Mouse (Mus musculus) frontal cortex, postnatal 14 days (tissue): ENCODE results near the gene Duoxa1.
A peak's percentile ranks its signal among the peaks of the same experiment; 100 is the strongest.
"Not testable (repeated sequence)": the region's sequence is repeated elsewhere in the genome, so short reads cannot be mapped to it uniquely, and the experiment has no call there.

ENCODE experiments used
- DNase-seq, 2 experiments: peaks; one replicate each; pipeline ENCODE4 v3.0.0; 2022; ENCODE audit warnings: low spot score in 2 of 2

Gene Duoxa1

DNA sequence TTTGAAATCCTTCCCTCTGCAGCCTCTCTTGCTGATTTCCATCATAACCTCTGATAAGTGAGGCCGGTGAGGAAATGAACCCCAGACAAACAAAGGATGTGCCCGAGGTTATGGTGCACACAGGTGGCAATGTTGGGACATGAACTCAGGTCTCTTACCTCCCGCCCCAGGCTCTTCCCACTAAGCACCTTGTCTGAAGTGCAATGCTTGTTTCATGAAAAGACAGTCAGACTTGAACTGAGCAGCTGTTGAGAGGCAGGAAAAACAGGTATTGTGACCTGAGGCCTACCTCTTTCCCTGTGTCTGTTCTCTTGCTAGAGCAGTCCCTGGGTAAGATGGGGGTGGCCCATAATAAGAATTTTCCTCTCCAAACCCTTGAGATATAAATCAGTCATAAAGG, 18.7 kb upstream of the Duoxa1 start:
- DNase-seq: no peak

DNA sequence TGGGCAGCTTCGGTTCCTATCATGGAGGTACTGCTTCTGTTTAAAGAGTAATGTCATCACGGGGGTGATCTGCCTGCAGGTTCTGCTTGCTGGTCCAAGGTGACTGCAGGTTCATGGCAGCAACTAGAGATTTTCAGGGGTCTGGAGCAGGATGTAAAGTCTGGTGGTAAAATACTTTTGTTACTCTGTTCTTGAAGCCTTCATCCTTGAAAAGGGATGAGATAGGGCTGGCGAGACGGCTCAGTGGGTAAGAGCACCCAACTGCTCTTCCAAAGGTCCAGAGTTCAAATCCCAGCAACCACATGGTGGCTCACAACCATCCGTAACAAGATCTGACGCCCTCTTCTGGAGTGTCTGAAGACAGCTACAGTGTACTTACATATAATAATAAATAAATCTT, 16.8 kb upstream of the Duoxa1 start:
- DNase-seq: not testable (repeated sequence)

DNA sequence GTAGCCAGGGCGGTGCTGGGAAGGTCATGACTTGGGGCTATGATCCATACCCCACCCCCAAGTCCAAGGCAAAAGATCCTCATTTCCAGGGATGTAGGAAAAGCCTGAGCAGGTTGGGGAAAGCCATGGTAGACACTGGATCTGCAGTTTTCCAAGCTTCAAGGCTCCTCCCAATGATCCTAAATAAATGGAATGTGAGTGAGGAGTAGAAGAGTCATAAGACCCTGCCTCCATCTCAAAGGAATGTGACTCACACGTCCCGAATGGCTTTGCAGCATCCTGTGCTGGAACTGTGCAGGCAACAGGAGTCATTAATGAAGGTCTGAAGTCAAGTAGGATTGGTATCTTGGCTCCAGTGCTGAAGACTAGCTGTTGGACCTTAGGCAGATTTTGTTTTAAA, 14.5 kb upstream of the Duoxa1 start:
- no peak for DNase-seq

DNA sequence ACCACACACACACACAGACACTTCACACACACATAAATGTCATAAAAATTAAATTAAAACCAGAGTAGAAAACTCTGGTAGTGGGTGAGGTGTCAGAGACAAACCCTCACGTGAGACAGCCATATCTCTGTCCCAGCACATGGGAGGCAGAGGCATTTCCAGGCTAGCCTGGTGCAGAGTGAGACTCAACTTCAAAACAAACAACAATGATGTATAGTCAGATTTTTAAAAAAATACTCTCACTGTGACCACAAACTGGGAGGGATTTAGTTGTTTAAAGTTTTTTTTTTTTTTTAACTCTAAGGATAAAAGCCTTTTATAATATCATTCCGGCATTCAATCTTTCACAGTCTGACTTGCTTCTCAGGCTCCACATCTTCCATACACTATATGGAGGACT, 11.8 kb upstream of the Duoxa1 start:
- no peak for DNase-seq

DNA sequence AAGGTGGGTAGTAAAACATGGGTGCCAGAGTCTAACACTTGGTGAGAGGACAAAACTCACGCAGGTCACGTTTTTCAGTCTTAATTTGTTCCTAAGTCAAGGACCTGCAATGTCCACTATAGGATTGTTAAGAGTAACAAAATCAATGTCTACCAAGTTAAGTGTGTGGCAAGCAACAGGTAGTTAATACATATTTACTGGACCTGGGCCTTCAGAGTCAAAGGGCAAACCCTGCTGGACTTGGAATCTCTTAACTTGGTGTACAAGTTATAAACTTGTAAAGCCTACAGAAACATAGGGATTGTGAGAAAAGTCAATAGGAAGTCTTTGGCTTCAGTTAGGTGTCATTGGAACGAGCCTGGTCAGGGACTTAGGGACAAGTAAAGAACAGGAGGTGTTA, 11.1 kb upstream of the Duoxa1 start:
- no peak for DNase-seq

DNA sequence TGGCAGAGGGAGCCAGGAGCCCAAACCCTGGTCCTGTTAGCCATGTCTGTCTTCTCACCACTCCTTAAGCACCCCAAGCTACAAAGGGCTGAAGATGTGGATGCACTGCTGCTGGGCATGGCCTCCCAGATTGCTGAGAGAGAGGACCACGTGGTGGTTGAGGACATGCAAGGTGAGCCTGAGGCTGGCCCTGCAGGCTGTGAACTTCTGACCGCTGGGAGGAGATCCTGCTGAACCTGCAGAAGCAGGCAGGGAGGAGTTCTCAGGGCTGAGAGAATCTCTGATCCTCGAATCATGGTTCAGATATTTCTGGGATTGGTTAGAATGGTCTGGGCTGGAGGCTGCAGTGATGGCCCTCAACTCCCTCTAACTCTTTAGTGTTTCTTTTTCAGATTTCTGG, 10.4 kb upstream of the Duoxa1 start:
- DNase-seq: no peak

DNA sequence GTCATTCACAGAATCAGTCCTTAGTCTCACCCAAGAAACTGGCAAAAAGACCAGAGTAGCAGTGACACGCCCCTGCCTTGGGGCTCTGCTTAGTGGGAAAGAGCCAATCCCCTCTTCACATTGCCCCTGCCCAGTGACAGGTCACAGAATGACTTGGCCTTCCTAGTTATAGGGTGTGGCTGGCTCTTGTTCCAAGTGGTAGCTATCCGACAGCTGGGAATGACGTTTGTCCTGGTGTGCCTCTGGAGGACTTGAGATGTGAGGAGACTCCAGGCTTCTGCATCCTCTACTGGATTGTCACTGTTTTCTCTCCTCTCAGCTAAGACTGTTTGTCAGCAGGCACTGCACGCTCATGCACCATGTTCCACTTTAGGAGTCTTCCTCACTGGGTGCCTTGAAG, 3.9 kb upstream of the Duoxa1 start:
- no peak for DNase-seq

DNA sequence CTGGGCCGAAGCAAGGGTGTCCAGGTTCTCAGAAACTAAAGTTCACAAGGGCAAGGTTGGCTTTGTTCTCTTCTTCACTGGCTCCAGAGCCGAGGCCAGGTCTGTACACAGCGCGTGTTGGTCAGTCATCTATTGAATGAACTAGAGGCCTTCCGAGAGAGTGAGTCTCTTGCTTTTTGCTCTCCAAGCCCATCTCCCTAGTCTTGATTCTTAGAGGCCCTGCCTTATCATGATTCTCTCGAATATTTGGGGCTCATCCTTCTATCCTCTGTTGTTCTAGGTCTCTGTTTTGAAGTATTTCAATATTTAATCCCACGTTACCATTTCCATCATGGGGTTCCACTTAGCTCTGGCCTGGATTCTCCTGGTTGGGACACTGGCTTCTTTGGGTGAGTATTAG, 1.8 kb upstream of the Duoxa1 start, which contains the start of gene Duox1:
Duox1 (plus strand) TSS at position 301 of the 400 bp plus-strand sequence.
- DNase-seq: no peak

DNA sequence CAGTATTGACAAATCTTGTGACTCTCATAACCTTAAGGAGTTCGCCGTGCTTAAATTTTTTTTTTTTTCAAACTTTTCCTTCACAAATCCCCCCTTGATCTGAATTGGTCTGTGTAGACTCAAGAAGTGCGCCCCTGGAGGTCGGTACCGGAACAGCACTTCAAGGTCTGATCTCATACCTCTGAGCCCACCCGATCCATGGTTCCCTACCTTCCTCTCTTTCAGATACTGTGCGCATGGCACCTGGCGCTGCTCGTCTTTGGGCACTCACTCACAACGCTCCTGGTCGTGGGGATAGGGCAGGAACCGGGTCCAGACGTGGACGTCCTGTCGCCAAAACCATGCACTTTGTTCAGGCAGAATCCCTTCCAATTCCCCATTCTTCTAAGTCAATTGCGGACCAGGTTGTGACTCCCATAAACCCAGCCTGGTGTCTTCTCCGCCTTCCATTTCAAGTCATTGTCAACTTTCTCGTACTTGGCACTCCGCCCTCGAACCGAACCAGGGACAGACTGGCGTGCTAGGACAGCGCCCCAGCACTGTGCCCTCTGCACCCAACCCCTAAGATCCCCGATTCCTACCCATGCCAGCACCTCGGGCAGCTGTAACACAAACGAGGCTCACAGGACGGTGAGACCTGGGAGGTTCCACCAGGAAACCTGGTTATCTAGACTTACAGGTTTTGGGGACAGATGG, 660 bp downstream of the Duoxa1 start:
- DNase-seq: peak in 1 of 2 experiments; percentile 50

DNA sequence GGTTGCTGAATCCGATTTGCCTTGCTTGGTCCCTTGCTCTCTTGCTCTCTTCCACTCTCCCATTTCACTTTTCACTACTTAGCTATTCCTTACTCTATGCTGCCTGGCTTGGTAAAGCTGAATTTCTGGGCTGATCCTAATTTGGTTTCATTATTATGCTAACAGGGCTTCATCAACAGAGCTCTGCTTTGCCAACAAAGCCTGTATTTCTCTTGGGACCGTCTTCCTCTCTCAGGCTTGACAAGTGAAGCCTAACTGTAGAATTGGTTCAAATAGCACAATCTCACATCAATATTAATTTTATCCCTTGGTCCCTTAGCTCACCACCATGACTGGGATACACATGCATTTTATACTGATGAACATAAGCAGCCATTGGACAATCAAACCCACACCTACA, 2.0 kb downstream of the Duoxa1 start:
- no peak for DNase-seq

DNA sequence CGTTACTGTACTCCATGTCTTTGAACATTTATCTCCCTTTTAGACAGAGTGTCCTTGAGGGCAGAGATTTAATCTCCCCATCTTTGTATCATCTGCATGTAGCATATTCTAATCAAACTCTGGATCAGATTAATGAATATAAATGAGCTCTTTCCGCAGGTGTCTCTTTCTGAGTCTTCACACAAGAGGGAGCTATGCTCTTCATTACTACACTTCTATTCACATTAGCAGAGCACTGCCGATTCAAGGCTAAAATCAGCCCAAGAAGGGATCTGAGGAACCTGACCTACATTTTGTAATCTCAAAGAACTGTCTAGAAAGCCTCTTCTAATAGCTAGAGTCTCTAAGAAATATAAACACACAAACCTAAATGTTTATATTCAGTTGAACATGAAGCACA, 3.9 kb downstream of the Duoxa1 start:
- no peak for DNase-seq

DNA sequence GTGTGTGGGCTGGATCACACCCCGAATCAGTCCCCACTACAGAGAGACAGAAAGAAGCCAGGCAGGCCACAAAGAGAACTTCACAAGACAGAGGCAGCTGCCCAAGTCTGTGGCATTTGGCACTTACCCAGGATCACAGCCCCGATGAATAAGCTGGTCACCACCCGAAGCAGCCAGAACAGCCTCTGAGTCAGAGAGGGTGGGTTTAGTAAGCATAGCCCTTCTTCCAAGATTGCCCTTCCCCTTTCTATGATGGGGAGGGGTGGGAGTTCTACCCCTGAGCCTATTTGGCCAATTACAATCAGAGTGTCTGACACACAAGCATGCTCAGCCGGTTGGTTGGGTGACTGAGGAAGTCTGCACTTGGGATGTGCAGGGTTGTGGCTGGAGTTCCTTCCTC, 7.3 kb downstream of the Duoxa1 start:
- no peak for DNase-seq

DNA sequence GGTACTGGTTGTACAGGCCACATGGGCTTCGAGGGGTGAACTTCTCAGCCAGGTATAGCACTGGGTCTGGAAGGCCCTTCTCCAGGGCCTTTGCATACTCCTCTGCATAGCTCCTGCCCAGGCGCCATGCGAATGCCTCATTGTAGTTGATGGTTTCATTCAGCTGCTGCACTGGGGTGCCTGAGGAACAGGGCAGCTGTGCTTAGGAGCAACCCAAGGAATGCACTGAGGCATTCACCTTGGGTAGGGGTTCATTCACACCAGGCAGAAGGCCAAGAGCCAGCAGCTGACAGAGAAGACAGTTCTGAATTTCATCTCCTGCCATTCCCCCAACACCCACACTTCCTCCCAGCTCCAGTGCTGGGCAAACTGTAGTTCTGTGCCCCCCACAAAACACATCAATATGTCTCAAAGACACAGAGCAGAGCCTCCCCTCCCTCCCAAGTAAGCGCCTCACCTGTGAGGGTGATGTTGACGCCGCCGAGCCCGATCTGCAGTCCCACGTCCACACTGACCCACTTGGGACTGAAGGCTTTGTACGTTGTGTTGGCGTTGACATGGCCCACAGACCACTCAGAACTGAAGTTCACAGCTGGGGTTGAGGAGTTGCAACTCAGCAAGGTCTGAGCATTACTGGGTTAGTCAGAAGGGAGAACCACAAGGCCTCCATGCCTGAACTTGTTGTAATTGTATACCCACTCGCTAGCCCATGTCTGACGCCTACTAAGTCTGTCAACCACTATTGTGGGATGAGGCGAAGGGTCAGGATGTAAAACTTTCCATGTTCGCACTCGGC, 8.2 kb downstream of the Duoxa1 start:
- no peak for DNase-seq

DNA sequence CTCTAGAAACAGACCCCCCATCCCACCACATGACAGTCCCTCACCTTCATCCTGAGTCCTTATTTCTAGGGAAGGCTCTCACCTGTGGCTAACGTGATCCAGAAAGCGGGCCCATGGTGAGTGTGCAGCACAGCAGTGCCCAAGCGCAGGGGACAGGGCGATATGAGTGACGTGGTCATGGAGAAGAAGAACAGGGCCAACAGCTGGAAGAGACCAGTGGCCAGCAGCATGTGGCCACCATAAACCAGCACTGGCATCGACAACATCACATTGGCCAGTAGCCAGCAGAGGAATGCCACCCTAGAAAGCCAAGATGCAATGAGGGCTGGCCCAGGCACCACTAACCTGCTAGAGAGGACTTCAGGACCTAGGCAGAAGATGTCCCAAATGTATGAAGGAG, 9.0 kb downstream of the Duoxa1 start:
- no peak for DNase-seq

DNA sequence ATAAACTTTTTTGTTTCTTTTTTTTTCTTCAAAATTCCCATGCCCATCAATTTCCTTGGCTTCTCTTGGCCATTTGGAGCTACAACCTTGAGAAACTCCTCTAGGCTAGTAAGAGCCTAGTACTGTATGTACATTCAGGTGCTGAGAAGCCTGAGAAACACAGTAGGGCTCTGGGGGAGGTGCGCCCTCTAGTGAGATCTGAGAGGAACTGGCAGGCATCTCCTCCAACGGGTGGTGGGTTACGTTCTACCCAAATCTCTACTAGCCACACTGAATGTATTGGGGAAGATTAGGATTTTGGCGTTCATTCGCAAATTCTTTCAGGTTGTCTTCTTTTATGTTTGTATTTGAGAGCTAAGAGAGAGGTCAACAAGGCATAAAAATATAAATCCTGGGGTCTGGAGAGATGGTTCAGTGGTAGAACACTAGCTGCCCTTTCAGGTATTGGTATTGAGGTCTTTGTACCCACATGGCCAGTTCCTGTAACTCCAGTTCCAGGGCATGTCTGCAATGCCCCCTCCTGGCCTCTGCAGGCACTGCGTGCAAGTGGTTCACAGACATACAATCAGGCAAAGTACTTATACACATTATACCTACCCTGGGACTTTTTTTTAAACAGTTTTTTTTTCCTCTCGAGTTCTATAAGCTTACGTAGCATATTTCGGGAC, 10.8 kb downstream of the Duoxa1 start:
- peak in 1 of 2 experiments; percentile 63 for DNase-seq

DNA sequence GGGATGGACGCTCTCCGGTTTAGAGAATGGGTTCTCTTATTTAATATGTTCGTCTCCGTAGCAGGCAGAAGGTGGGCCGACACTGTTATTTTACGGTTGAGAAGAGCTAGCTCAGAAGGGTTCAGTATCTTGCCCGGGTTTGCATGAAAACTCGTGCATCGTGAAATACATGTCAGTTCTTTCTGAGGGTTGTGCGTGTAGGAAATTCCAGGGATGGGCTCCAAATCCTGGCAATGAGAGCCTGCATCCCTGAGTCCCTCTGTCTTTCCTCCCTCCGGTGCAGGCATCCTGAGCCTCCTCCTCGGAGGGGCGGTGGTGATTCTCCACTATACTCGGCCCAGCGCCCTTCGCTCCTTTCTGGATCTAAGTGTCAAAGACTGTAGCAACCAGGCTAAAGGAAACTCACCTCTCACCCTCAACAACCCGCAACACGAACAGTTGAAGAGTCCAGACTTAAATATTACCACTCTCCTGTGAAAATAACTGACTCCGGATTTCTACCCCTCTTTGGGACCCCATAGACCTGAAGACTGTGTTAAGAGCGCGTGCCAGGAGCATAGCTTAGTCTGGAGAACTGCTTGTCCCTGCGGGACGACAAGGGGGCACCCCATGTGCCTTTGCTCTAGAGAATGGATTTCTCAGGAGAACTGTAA, 11.5 kb downstream of the Duoxa1 start:
- no peak for DNase-seq

DNA sequence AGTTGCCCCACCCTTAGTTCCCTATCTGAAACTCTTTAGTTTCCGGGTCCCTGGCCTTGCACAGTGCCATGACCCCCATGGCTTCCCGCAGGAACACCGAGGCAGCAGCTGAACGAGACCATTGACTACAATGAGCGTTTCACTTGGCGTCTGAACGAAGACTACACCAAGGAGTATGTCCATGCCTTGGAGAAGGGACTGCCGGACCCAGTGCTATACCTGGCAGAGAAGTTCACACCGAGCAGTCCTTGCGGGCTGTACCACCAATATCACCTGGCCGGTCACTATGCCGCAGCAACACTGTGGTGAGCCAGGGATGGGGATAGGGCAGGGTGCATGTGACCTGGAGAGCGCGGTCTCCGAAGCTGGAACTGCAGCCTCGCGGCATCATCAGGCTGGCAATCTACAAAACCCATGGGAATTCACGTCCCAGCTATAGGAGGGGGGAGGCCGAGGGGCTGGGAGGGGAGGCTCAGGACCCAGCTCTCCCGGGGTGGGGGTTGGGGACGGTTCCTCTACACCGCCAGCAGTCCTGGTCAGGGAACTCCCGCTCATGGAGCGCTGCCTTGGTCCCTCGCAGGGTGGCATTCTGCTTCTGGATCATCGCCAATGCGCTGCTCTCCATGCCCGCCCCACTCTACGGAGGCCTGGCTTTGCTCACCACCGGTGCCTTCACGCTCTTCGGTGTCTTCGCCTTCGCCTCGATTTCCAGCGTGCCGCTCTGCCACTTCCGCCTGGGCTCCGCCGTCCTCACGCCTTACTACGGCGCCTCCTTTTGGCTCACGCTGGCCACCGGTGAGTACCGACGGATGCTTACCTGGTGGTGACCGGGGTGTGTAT, 12.2 kb downstream of the Duoxa1 start:
- DNase-seq: peak in 1 of 2 experiments; percentile 19

DNA sequence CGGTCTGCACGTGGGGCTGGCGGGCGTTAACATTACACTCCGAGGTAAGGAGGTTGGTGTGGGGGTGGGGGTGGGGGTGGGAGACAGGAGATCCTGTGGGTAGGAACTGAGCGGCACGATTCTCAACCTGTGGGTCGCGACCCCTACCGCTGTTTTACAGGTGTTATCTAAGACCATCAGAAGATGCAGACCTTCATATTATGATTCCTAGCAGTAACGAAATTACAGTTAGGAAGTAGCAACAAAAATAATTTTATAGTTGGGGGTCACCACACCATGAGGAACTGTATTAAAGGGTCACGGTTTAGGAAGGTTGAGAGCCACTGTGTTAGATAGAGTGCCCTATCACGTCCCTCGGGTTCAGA, 12.9 kb downstream of the Duoxa1 start:
- no peak for DNase-seq

DNA sequence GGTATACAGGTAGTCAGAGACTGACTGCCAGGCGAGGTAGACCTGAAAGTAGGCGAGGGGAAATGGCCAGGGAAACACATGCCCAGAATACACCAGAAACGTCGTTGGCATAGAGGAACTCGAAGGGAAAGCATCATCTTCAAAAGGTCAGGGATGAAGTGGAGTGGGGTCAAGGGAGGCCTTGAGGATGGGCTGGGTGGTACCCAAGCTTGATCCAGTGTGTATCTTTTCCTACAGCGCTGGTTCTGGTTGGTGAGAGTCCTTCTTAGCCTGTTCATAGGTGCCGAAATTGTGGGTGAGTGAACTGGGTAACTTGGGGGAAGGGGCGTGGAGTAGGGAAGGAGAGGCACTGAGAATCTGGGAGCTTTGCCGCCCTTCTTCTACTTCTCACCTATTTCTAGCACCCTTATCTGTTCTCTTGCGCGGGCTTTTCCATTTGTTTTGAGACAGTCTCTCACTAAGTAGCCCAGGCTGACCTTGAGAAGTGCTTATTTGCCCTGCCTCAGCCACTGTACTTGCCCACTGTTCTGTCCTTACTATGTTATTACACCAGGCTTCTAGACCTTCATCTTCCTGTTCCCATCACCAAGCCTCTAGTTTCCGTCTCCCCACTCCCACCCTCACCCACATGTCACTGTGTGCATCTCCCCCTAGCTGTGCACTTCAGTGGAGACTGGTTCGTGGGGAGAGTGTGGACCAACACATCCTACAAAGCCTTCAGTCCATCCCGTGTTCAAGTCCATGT, 13.4 kb downstream of the Duoxa1 start:
- no peak for DNase-seq

DNA sequence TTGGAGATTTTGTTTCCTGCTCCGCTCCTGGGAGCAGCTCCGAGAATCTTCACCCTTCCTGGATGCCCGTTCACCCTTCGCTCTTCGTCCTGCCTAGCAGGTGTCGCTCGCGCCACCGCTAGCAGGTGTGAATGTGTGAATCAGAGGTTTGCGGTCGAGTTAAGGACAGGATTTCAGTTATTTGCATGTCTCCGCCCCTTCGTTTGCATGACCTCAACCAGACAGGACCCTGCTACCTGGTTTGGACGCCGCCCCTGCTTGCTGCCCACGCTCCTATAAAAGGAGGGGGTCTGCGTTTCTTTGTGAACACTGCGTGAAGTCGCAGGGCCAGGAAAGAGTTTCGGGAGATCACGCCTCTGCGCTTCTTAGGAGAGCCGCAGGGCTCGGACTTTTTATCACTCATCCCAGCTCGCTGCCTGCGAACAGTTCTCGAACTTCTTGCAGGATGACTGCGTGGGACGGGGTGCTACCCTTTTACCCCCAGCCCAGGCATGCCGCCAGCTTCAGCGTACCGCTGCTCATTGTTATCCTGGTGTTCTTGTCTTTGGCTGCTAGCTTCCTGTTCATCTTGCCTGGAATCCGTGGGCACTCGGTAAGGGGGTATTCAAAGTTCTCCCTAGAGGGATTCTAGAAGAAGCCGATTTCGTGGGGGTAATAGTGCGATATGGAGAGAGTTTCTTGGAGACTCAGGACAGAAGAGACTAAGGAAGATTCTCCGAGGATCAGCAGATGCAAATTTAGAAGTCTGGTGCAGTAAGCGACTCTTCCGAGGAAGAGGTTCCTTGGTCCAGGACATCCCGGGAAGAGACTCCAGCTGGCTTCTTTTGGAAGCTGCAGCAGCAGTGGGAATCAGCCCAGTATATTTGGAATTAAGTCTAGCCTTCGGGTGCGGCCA, 14.7 kb downstream of the Duoxa1 start, which contains the start of gene Duoxa2:
Duoxa2 (plus strand) TSS at position 305 of the 895 bp plus-strand sequence.
- DNase-seq: no peak
